Mouse (Mus musculus): ENCODE measurements around the gene Etnk1. TPM values are rescaled to one million over a fixed set of nuclear protein-coding genes. Genes with fewer than 3 reads are reported as not detected.
"Not testable (repeated sequence)": the region's sequence is repeated elsewhere in the genome, so short reads cannot be mapped to it uniquely, and the experiment has no call there.

Etnk1 gene
- polyA plus RNA-seq, 1 experiment = 113 TPM

DNA sequence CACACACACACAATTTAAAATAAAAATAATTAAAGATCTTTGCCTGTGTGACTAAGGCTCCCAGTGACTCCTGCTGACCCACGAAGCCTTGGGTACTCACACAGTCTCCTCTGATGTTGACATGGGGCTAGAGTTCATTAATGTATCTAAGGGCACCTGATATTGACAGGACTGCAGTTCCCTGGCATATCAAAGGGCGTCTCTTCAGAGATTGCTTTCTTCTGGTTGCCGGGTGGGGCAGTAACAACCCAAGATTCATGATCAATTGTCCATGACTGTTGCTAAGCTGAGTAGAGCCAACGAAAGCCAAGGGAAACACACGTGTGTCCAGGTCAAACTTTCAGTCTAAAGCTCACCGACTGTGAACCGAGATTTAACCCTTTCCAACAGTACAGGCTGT, 22.0 kb upstream of the Etnk1 start:
- no peak for DNase-seq
- H3K27ac ChIP-seq (ENCODE audit: control insufficient read depth, insufficient read depth, low read length) = no peak overlapping the region
- TF ChIP-seq POLR2A (IDR thresholded peaks at IDR 0.05; ENCODE audit: control insufficient read depth, extremely low read depth, insufficient read depth, low read length, poor library complexity) = no peak
- TF ChIP-seq CTCF (IDR thresholded peaks at IDR 0.05; ENCODE audit: borderline replicate concordance, control insufficient read depth, extremely low read depth, insufficient read depth, low read length, poor library complexity) = no peak
- WGBS = 92% methylated on average over 7 of the region's 7 CpGs
- H3K4me3 ChIP-seq (ENCODE audit: control insufficient read depth, insufficient read depth, low read length) = no peak overlapping the region
- H3K36me3 ChIP-seq (ENCODE audit: control insufficient read depth, insufficient read depth, low read length) = no peaks in the 10 kb centered on the region
- no peaks in the 10 kb centered on the region for H3K27me3 ChIP-seq (ENCODE audit: control insufficient read depth, insufficient read depth, low read length)
- H3K4me1 ChIP-seq (replicated peaks; ENCODE audit: control insufficient read depth, insufficient read depth, low read length) = peaks cover 19% of the 10 kb centered on the region

DNA sequence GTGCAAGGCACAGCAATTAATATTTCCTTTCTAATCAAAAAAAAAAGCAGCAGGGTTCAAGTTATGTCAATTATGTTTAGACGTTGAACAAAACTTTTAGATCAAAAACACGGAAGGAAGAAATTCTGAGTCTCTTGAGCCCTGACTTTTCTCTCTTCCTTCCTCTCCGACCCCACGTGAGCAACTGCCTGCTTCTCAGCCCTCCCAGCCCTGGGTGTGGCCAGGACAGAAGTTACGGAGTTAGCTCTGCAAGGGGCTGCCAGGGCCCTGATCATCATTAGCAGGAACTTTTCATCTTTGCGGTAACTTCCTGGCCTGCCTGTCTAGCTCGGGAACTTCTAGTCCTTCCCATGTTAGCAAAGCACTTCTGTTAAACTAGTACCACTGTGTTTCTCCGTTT, 20.3 kb upstream of the Etnk1 start:
- Histone ChIP-seq H3K4me3 (ENCODE audit: control insufficient read depth, insufficient read depth, low read length) (no peak overlapping the region), H3K36me3 (ENCODE audit: control insufficient read depth, insufficient read depth, low read length) (no peaks in the 10 kb centered on the region), H3K27ac (ENCODE audit: control insufficient read depth, insufficient read depth, low read length) (peak overlapping the region; percentile 95), H3K27me3 (ENCODE audit: control insufficient read depth, insufficient read depth, low read length) (no peaks in the 10 kb centered on the region), H3K4me1 (replicated peaks; ENCODE audit: control insufficient read depth, insufficient read depth, low read length) (peaks cover 25% of the 10 kb centered on the region)
- DNase-seq = peak; percentile 79
- 5% methylated on average over 8 of the region's 8 CpGs for WGBS
- 0 out of 2 replicates have a peak, but pooled peaks have one; percentile 48 for TF ChIP-seq POLR2A (IDR thresholded peaks at IDR 0.05; ENCODE audit: control insufficient read depth, extremely low read depth, insufficient read depth, low read length, poor library complexity)
- TF ChIP-seq CTCF (IDR thresholded peaks at IDR 0.05; ENCODE audit: borderline replicate concordance, control insufficient read depth, extremely low read depth, insufficient read depth, low read length, poor library complexity) = no peak

DNA sequence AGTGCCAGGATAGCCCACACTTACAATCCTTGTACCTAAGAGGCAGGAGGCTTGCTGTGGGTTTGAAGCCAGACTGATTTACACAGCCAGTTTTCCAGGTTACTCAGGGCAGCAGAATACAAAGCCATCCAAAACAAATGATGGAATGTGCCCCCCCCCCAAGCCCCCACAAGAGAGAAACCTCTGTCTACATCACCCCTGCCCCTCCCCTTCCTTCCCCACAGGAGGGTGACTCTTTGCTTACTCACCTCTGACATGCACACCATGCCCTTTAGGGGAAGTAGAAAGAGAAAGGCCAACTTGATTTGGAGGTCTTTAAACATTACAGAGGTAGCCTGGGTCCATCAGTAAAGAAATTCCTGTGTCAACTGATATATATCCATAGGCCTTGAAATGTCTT, 18.2 kb upstream of the Etnk1 start:
- DNase-seq = no peak
- Histone ChIP-seq H3K4me1 (replicated peaks; ENCODE audit: control insufficient read depth, insufficient read depth, low read length) (peaks cover 35% of the 10 kb centered on the region), H3K27me3 (ENCODE audit: control insufficient read depth, insufficient read depth, low read length) (no peaks in the 10 kb centered on the region), H3K27ac (ENCODE audit: control insufficient read depth, insufficient read depth, low read length) (no peak overlapping the region), H3K4me3 (ENCODE audit: control insufficient read depth, insufficient read depth, low read length) (no peak overlapping the region), H3K36me3 (ENCODE audit: control insufficient read depth, insufficient read depth, low read length) (no peaks in the 10 kb centered on the region)
- TF ChIP-seq CTCF (IDR thresholded peaks at IDR 0.05; ENCODE audit: borderline replicate concordance, control insufficient read depth, extremely low read depth, insufficient read depth, low read length, poor library complexity) = no peak
- TF ChIP-seq POLR2A (IDR thresholded peaks at IDR 0.05; ENCODE audit: control insufficient read depth, extremely low read depth, insufficient read depth, low read length, poor library complexity) = no peak

DNA sequence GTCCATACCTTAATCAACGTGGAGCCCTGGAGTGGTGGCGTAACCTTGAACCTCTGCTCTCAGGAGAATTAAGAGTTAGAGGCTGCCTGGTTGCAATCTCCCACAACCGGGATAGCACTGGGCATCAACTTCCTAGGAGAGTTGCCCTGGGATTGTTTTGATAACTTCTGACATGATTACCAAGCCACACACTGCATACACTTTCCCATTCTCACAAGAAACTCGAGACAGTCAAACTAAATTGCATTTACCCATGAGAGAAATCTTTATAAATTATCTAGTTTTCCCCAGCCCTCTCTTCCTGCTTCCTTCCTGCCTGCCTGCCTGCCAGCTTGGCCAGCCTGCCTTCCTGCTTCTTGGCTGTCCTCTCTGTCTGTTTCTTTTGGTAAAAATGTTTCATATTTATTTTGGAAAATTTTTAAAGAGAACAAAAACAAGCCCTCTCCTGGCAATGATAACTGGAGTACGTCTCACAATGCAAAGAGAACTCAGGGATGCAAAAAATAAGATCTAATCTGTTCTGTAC, 17.2 kb upstream of the Etnk1 start:
- no peak overlapping the region for H3K4me3 ChIP-seq (ENCODE audit: control insufficient read depth, insufficient read depth, low read length)
- no peaks in the 10 kb centered on the region for H3K27me3 ChIP-seq (ENCODE audit: control insufficient read depth, insufficient read depth, low read length)
- peaks cover 41% of the 10 kb centered on the region for H3K4me1 ChIP-seq (replicated peaks; ENCODE audit: control insufficient read depth, insufficient read depth, low read length)
- TF ChIP-seq CTCF (IDR thresholded peaks at IDR 0.05; ENCODE audit: borderline replicate concordance, control insufficient read depth, extremely low read depth, insufficient read depth, low read length, poor library complexity) = no peak
- TF ChIP-seq POLR2A (IDR thresholded peaks at IDR 0.05; ENCODE audit: control insufficient read depth, extremely low read depth, insufficient read depth, low read length, poor library complexity) = no peak
- no peaks in the 10 kb centered on the region for H3K36me3 ChIP-seq (ENCODE audit: control insufficient read depth, insufficient read depth, low read length)
- 56% methylated on average over 5 of the region's 5 CpGs for WGBS
- no peak for DNase-seq
- H3K27ac ChIP-seq (ENCODE audit: control insufficient read depth, insufficient read depth, low read length) = peak overlapping the region; percentile 60

DNA sequence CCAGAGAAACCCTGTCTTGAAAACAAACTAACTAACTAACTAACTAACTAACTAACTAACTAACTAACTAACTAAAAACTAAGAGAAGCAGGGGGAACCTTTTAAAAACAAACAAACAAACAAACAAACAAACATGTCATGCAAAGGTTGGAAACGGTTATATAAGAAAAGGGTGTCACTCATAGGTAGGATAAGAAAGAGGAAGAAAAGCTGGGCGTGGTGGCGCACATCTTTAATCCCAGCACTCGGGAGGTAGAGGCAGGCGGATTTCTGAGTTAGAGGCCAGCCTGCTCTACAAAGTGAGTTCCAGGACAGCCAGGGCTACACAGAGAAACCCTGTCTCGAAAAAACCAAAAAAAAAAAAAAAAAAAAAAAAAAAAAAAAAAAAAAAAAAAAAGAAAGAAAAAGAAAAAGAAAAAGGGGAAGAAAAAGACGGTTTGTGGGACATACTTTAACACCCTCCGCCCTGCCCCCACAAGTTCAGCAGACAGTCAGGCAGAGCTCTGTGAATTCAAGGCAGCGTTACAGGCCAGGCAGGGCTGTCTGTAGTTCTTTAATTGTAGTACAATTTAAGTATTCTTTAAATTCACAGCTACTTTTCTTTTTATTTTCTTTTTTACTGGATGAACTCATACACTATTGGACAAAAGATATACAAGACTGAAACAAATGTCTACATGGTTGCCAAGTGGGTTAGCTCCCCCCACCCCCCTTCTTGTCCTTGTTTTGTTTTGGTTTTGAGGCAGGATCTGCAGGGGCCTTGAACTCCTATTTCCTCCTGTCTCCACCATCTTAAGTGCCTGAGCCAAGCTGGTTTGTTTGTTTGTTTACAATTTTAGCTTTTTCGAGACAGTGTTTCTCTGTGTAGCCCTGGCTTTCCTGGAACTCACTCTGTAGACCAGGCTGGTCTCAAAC, 15.7 kb upstream of the Etnk1 start:
- H3K36me3 ChIP-seq (ENCODE audit: control insufficient read depth, insufficient read depth, low read length); H3K4me3 ChIP-seq (ENCODE audit: control insufficient read depth, insufficient read depth, low read length); H3K27me3 ChIP-seq (ENCODE audit: control insufficient read depth, insufficient read depth, low read length): not testable (repeated sequence)
- Histone ChIP-seq H3K4me1 (replicated peaks; ENCODE audit: control insufficient read depth, insufficient read depth, low read length) (peaks cover 47% of the 10 kb centered on the region), H3K27ac (ENCODE audit: control insufficient read depth, insufficient read depth, low read length) (peak overlapping the region; percentile 89)
- peak; percentile 58 for DNase-seq
- WGBS = 20% methylated on average over 10 of the region's 10 CpGs

DNA sequence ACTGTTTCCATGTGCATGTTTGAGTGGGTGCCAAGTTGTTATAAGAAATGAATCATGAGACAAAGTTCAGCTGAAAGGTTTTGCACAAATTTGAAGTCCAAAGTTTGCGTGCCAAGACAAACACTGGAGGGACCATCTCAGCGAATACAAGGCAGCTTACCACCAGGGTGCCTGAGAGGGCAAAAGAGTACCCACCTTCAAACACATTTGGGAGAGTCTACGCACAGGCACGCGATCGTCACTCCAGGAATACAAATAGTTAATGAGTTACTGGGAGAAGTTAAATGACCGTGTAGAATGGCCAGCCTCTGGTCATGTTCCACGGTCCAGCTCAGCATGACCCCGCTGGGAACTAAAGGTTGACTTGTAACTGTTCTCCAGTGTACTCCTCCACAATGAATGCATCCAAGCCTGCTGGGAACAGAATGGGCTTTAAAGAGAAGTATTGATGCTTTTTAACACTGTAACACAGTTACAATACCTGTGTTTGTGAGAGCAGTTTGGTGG, 14.6 kb upstream of the Etnk1 start:
- 95% methylated on average over 9 of the region's 9 CpGs for WGBS
- DNase-seq = no peak
- no peaks in the 10 kb centered on the region for H3K27me3 ChIP-seq (ENCODE audit: control insufficient read depth, insufficient read depth, low read length)
- H3K4me3 ChIP-seq (ENCODE audit: control insufficient read depth, insufficient read depth, low read length) = no peak overlapping the region
- no peaks in the 10 kb centered on the region for H3K36me3 ChIP-seq (ENCODE audit: control insufficient read depth, insufficient read depth, low read length)
- TF ChIP-seq POLR2A (IDR thresholded peaks at IDR 0.05; ENCODE audit: control insufficient read depth, extremely low read depth, insufficient read depth, low read length, poor library complexity) (no peak), CTCF (IDR thresholded peaks at IDR 0.05; ENCODE audit: borderline replicate concordance, control insufficient read depth, extremely low read depth, insufficient read depth, low read length, poor library complexity) (no peak)
- peaks cover 45% of the 10 kb centered on the region for H3K4me1 ChIP-seq (replicated peaks; ENCODE audit: control insufficient read depth, insufficient read depth, low read length)
- peak overlapping the region; percentile 25 for H3K27ac ChIP-seq (ENCODE audit: control insufficient read depth, insufficient read depth, low read length)
